Mouse (Mus musculus) CD4-positive, CD25-positive, alpha-beta regulatory T cell (primary cell): ENCODE data around the gene Zfp366. TPM values are rescaled to one million over a fixed set of nuclear protein-coding genes. Genes with fewer than 3 reads are reported as not detected.

Source experiments
- polyA plus RNA-seq: library from polyadenylated mRNA; unstranded; fragments of 100-300 nt; shearing (Covaris generic); gene quantifications from one replicate; pipeline ENCODE4 v1.2.1, GENCODE M21; 2017

Zfp366 gene
- 0.08 TPM for polyA plus RNA-seq

DNA sequence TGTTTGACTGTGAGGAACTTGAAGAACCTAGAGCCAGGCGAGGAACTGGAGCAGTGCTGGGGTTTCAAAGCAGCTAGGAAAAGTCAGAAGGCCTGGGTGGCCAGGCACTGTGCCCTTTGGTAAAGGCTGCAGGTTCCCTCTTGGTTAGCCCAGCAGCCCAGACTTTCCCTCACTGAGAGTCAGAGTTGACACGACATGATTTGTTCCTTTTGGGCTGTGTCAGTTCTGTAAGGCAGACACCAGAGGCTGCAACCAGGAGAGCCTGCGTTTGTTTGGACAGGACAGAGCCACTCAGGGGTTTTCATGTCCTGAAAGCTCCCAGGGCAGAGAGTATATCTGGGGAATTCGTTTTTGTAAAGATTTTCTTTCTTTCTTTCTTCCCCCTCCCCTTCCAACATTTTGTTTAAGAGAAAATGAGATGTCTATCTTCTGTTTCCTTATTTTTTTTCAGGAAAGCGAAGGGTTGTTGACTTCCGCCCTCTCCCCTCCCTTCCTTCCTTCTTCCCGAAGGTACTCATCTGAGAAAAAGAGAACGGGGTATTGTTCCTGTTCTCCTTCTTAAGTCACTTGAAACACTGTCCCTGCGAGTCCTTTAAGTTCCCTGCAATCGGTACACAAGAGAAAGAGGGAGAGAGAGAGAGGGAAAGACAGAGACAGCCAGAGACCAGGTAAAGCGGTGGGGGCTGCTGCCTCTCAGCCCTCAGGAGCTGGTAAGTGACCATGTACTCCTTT is at the start of gene Zfp366:
TSS of gene Zfp366 (plus strand) at position 669 of the 732 bp plus-strand sequence.

Other genes with a start within 250 kb of the Zfp366 start
- not detected for gene 1700024P04Rik, start 200.3 kb upstream of the Zfp366 start, polyA plus RNA-seq
- 65.2 TPM for gene Ptcd2, start 159.9 kb downstream of the Zfp366 start, polyA plus RNA-seq
- 27.7 TPM for gene Mrps27, start 160.0 kb downstream of the Zfp366 start, polyA plus RNA-seq